Comparison of ENCODE assay signal across 10 mouse cellular contexts in genomic region chr1:160693094-160693447, GRCm38 (mm10).
DNase-seq lines count a peak whose midpoint lies in the region; ATAC-seq lines count a peak whose summit lies in the region.
"Had no signal": no experiment of that assay in that cellular context is flagged by ENCODE, and none has a peak within 500 bp of the region (broad histone marks: within the 10 kb centered on the region; RNA-seq: fewer than 3 reads in every experiment).

No protein-coding gene starts in this region.

- no peaks in the 10 kb centered on the region for H3K36me3 ChIP-seq in midbrain, embryonic 13.5 days
- H3K36me3 ChIP-seq in midbrain, embryonic 11.5 days (ENCODE audit: control insufficient read depth, insufficient read depth, low read length) = no peaks in the 10 kb centered on the region
- H3K36me3 ChIP-seq in embryonic facial prominence, embryonic 14.5 days (ENCODE audit: control insufficient read depth, insufficient read depth, low read length) = no peaks in the 10 kb centered on the region
- H3K36me3 ChIP-seq in heart, embryonic 16.5 days (ENCODE audit: control insufficient read depth, insufficient read depth) = no peaks in the 10 kb centered on the region
- no peaks in the 10 kb centered on the region for H3K36me3 ChIP-seq in lung, embryonic 15.5 days
- H3K36me3 ChIP-seq: limb, embryonic 12.5 days had no signal

- 95% methylated on average over 1 of the region's 1 CpGs for WGBS in midbrain, embryonic 13.5 days
- WGBS in midbrain, embryonic 11.5 days = 86% methylated on average over 1 of the region's 1 CpGs
- 12% methylated on average over 1 of the region's 1 CpGs for WGBS in embryonic facial prominence, embryonic 14.5 days
- 11% methylated on average over 1 of the region's 1 CpGs for WGBS in heart, embryonic 16.5 days
- WGBS in lung, embryonic 15.5 days = 18% methylated on average over 1 of the region's 1 CpGs

- no peak overlapping the region for H3K4me3 ChIP-seq in midbrain, embryonic 13.5 days (replicated peaks)
- H3K4me3 ChIP-seq in midbrain, embryonic 11.5 days (ENCODE audit: low read depth, low read length) = no peak overlapping the region
- H3K4me3 ChIP-seq in embryonic facial prominence, embryonic 14.5 days (ENCODE audit: low read depth, low read length) = no peak overlapping the region
- H3K4me3 ChIP-seq in heart, embryonic 16.5 days (ENCODE audit: low read length) = no peak overlapping the region
- H3K4me3 ChIP-seq in lung, embryonic 15.5 days = no peak overlapping the region
- H3K4me3 ChIP-seq: limb, embryonic 12.5 days had no signal

- no peaks in the 10 kb centered on the region for H3K27me3 ChIP-seq in midbrain, embryonic 13.5 days
- H3K27me3 ChIP-seq in midbrain, embryonic 11.5 days (ENCODE audit: control insufficient read depth, insufficient read depth, low read length) = no peaks in the 10 kb centered on the region
- H3K27me3 ChIP-seq in embryonic facial prominence, embryonic 14.5 days (replicated peaks; ENCODE audit: control insufficient read depth, insufficient read depth, low read length) = no peaks in the 10 kb centered on the region
- no peaks in the 10 kb centered on the region for H3K27me3 ChIP-seq in heart, embryonic 16.5 days (ENCODE audit: control insufficient read depth, insufficient read depth, low read length)
- H3K27me3 ChIP-seq in lung, embryonic 15.5 days = peaks cover 4% of the 10 kb centered on the region; the same call in 1 of the 2 replicates
- H3K27me3 ChIP-seq: limb, embryonic 12.5 days had no signal

- H3K27ac ChIP-seq in midbrain, embryonic 13.5 days = no peak overlapping the region
- no peak overlapping the region for H3K27ac ChIP-seq in midbrain, embryonic 11.5 days (ENCODE audit: low read depth, low read length)
- H3K27ac ChIP-seq in embryonic facial prominence, embryonic 14.5 days (replicated peaks; ENCODE audit: low read depth, low read length) = no peak overlapping the region
- peak overlapping the region; percentile 79 for H3K27ac ChIP-seq in heart, embryonic 16.5 days (ENCODE audit: low read length)
- H3K27ac ChIP-seq in lung, embryonic 15.5 days = no peak overlapping the region
- H3K27ac ChIP-seq: limb, embryonic 12.5 days had no signal

- H3K9me3 ChIP-seq in midbrain, embryonic 13.5 days = no peaks in the 10 kb centered on the region
- no peaks in the 10 kb centered on the region for H3K9me3 ChIP-seq in midbrain, embryonic 11.5 days (ENCODE audit: control insufficient read depth, low read length)
- H3K9me3 ChIP-seq in embryonic facial prominence, embryonic 14.5 days (ENCODE audit: control insufficient read depth, low read length) = no peaks in the 10 kb centered on the region
- H3K9me3 ChIP-seq in heart, embryonic 16.5 days (replicated peaks; ENCODE audit: control insufficient read depth, low read length) = no peaks in the 10 kb centered on the region
- no peaks in the 10 kb centered on the region for H3K9me3 ChIP-seq in lung, embryonic 15.5 days
- H3K9me3 ChIP-seq: G1E; limb, embryonic 12.5 days had no signal

- no peak overlapping the region for H3K4me2 ChIP-seq in midbrain, embryonic 13.5 days (replicated peaks)
- H3K4me2 ChIP-seq in midbrain, embryonic 11.5 days = no peak overlapping the region
- H3K4me2 ChIP-seq in embryonic facial prominence, embryonic 14.5 days (ENCODE audit: low read depth, low read length) = no peak overlapping the region
- H3K4me2 ChIP-seq in heart, embryonic 16.5 days (ENCODE audit: low read depth, low read length) = no peak overlapping the region
- no peak overlapping the region for H3K4me2 ChIP-seq in lung, embryonic 15.5 days
- H3K4me2 ChIP-seq: limb, embryonic 12.5 days had no signal

- peak; percentile 40; the same call in 1 of the 2 replicates for ATAC-seq in midbrain, embryonic 13.5 days
- no peak for ATAC-seq in midbrain, embryonic 11.5 days (ENCODE audit: low FRiP score)
- ATAC-seq in embryonic facial prominence, embryonic 14.5 days (ENCODE audit: low read depth) = peak; percentile 90
- ATAC-seq in heart, embryonic 16.5 days (replicated peaks; ENCODE audit: extremely low read depth, insufficient read depth, low FRiP score) = peak; percentile 93
- ATAC-seq in lung, embryonic 15.5 days (ENCODE audit: borderline replicate concordance, extremely low read depth, low FRiP score, low TSS enrichment) = peak; percentile 98

- H3K4me1 ChIP-seq in midbrain, embryonic 13.5 days (replicated peaks) = no peaks in the 10 kb centered on the region
- no peaks in the 10 kb centered on the region for H3K4me1 ChIP-seq in midbrain, embryonic 11.5 days (ENCODE audit: control insufficient read depth, insufficient read depth, low read length)
- H3K4me1 ChIP-seq in embryonic facial prominence, embryonic 14.5 days (ENCODE audit: control insufficient read depth, insufficient read depth, low read length) = peaks cover 4% of the 10 kb centered on the region; the same call in 1 of the 2 replicates
- H3K4me1 ChIP-seq in heart, embryonic 16.5 days (ENCODE audit: control insufficient read depth, insufficient read depth, low read length) = peaks cover 7% of the 10 kb centered on the region; the same call in 1 of the 2 replicates
- peaks cover 6% of the 10 kb centered on the region for H3K4me1 ChIP-seq in lung, embryonic 15.5 days
- H3K4me1 ChIP-seq: limb, embryonic 12.5 days had no signal

- no peak for DNase-seq in midbrain, embryonic 11.5 days (ENCODE audit: low spot score, missing footprints)
- DNase-seq in embryonic facial prominence, embryonic 14.5 days (ENCODE audit: low spot score) = peak; percentile 94
- peak; percentile 72 to 90 for DNase-seq in layer of hippocampus, adult 18-20 months (ENCODE audit: low spot score in 2 of 2)
- peak; percentile 21 to 23 for DNase-seq in spleen, postnatal 36 days (ENCODE audit: low spot score in 2 of 2)
- no peak for DNase-seq in natural killer cell, adult 2 months (ENCODE audit: low spot score in 2 of 2)

- H3K9ac ChIP-seq in midbrain, embryonic 13.5 days (replicated peaks) = no peak overlapping the region
- no peak overlapping the region for H3K9ac ChIP-seq in midbrain, embryonic 11.5 days (ENCODE audit: low read length)
- H3K9ac ChIP-seq in embryonic facial prominence, embryonic 14.5 days (ENCODE audit: low read depth, low read length) = no peak overlapping the region
- no peak overlapping the region for H3K9ac ChIP-seq in heart, embryonic 16.5 days (ENCODE audit: low read length)
- H3K9ac ChIP-seq in lung, embryonic 15.5 days = no peak overlapping the region
- H3K9ac ChIP-seq: limb, embryonic 12.5 days had no signal

Comparison
In these comparisons a context has a peak if more than half of its experiments do, and no peak if none do; other contexts are left out.
1. DNase-seq: peak in embryonic facial prominence, embryonic 14.5 days (single experiment), layer of hippocampus, adult 18-20 months (2 of 2) and spleen, postnatal 36 days (2 of 2); none in midbrain, embryonic 11.5 days (single experiment) and natural killer cell, adult 2 months (0 of 2).